Mouse (Mus musculus): ENCODE measurements around the gene Gm37240.

DNA sequence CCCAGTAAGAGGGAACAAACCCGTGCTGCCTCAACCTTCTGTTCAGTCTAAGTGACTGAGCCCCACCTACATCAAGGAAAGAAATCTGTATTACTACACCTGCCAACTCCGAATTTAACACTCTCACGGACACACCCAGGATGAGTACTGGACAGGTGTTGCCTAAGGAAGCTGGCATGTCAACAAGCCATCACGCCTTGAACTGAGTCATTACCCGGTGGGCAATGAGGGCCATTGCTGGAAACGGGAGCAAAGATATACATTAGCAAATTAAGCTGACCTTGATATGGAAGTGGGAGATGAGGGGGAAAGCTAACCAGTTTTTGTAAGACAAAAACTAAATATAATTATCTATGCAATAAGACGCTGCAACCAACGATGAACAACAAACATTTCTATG is 7.2 kb downstream of the Gm37240 start:
- no peak for TF ChIP-seq CTCF (IDR thresholded peaks at IDR 0.05; ENCODE audit: borderline replicate concordance, insufficient read depth, low read depth, low read length)
- TF ChIP-seq POLR2A (IDR thresholded peaks at IDR 0.05; ENCODE audit: borderline replicate concordance, insufficient read depth, low read length), result no peak
